Mouse (Mus musculus) forebrain, embryonic 14.5 days (tissue): Measurements from ENCODE around the gene Gjb4. TPM values are rescaled to one million over a fixed set of nuclear protein-coding genes. Genes with fewer than 3 reads are reported as not detected.

Source experiments
- ATAC-seq: fragments of 200-750 bp; cut with Nextera tagmentation; 2 replicates; pipeline ENCODE4 v1.8.0; 2017; ENCODE audit warnings: mild to moderate bottlenecking, moderate library complexity
- DNase-seq: peaks from one replicate; pipeline ENCODE4 v3.0.0-alpha.2; 2015; ENCODE audit warnings: low spot score
- H3K27ac ChIP-seq: fragments of 300-500 bp; sonication (generic); 2 replicates; pipeline ENCODE4 v1.5.1; 2014; ENCODE audit warnings: low read depth, mild to moderate bottlenecking, control low read depth, low read length, moderate library complexity
- H3K27me3 ChIP-seq: fragments of 300-500 bp; sonication (generic); replicated peaks from 2 replicates; pipeline ENCODE4 v1.6.1; 2014; ENCODE audit warnings: low read length, control low read depth, mixed read lengths; ENCODE audit not compliant: control insufficient read depth, insufficient read depth
- H3K36me3 ChIP-seq: fragments of 300-500 bp; sonication (generic); 2 replicates; pipeline ENCODE4 v1.6.1; 2014; ENCODE audit warnings: low read length, control low read depth; ENCODE audit not compliant: control insufficient read depth, insufficient read depth
- H3K4me1 ChIP-seq: fragments of 300-500 bp; sonication (generic); 2 replicates; pipeline ENCODE4 v1.6.1; 2014; ENCODE audit warnings: antibody characterized with exemption, low read length, control low read depth; ENCODE audit not compliant: control insufficient read depth, insufficient read depth
- H3K4me2 ChIP-seq: fragments of 300-500 bp; sonication (generic); 2 replicates; pipeline ENCODE4 v1.6.1; 2014; ENCODE audit warnings: mild to moderate bottlenecking, control low read depth, low read length
- H3K4me3 ChIP-seq: fragments of 300-500 bp; sonication (generic); 2 replicates; pipeline ENCODE4 v1.5.1; 2014; ENCODE audit warnings: low read depth, low read length, control low read depth
- H3K9ac ChIP-seq: fragments of 300-500 bp; sonication (generic); 2 replicates; pipeline ENCODE4 v1.6.1; 2014; ENCODE audit warnings: mild to moderate bottlenecking, low read length, control low read depth, moderate library complexity
- H3K9me3 ChIP-seq: fragments of 300-500 bp; sonication (generic); replicated peaks from 2 replicates; pipeline ENCODE4 v1.6.1; 2016; ENCODE audit warnings: low read length, control low read depth, mixed read lengths; ENCODE audit not compliant: control insufficient read depth
- WGBS: fragments of 180-500 bp; shearing (Covaris S2); extraction: QIAGEN DNeasy Blood & Tissue Kit; methylation state at CpG from one replicate; pipeline ENCODE4 v1.1.7; 2014; 5-methylcytosine and 5-hydroxymethylcytosine counted together
- polyA plus RNA-seq: library from polyadenylated mRNA; unstranded; fragments of >200 nt; fragmentation: Nextera tagmentation; extraction: Ambion mirVana; gene quantifications from 2 replicates; pipeline ENCODE4 v1.2.1, GENCODE M21; 2014

Gjb4 gene
- polyA plus RNA-seq, 1 experiment from 2014 or later = not detected

DNA sequence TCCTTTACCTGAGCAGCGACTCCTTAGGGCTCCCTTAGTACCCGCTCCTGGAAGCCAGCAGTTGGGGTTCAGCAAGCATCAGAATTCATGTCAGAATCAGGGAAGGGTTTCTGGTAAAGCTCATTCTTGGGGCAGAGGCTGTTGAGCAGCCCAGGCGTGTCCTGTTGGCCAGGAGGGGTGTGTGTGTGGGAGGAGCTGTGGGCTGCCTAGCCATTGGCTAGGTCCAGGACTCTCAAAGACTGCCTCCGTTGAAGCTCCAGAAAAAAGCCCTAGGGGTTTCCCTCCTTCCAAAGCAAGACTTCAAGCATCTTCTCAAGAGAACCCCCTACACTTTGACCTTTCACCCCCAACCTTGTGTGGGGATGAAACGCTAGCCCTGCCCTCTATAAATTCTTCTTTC lies 4.1 kb upstream of the Gjb4 start, which contains the start of gene Gjb5:
TSS of gene Gjb5 (minus strand) at position 164 of the 400 bp plus-strand sequence.
- H3K4me2 ChIP-seq = no peak within 1 kb of the TSS
- H3K27ac ChIP-seq = no peak within 1 kb of the TSS
- no peaks in the 10 kb centered on the region for H3K4me1 ChIP-seq
- ATAC-seq (no peak), DNase-seq (no peak)
- WGBS = 31% methylated on average over 5 of the region's 5 CpGs
- H3K9me3 ChIP-seq = no peaks in the 10 kb centered on the region
- H3K4me3 ChIP-seq = no peak within 1 kb of the TSS
- no peak within 1 kb of the TSS for H3K9ac ChIP-seq
- no peaks in the 10 kb centered on the region for H3K36me3 ChIP-seq
- no peaks in the 10 kb centered on the region for H3K27me3 ChIP-seq

DNA sequence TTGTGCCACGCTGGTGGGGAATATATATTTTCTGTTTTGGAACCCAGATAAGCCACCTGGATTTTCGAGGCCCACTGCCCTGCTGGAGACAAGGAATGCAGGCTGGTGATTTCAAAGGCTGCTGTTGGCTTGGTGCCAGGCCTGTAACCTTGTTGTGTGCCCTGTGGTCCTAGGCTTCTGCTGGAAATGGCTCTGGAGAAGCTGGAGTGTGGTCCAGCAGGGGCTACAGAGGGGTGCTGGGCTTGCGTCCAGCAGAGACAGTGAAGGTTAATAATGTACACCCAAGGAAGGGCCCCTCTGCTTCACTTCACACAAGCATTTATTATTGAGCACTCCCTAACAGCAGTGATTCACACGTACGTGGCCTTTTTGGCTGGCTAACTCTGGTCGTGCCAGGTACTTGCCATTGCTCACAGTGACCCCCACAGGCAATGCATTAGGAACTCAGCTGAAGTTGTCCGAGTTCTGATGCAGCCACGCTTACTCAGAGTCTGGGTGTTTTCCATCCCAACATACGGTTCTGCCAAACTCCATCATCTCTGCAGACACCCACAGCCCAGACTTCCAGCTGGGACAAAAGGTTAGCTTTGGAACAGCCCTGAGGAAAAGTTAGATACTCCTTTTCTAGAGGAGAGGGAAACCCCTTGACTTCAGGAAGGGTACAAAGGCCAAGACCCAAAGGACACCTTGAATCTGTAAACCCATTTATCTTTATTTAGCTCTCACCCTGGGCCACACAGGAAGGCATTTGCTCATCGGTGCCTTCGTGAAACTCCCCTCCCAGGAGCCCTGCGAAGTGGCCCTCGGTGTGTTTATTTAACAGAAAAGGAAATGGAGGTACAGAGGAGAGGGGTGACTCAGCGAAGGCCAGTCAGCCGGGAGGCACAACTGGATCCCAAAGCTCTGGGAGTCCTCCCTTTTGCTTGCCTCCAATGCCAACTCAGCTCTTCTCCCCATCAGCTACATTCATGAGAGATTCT lies 915 bp upstream of the Gjb4 start:
- no peaks in the 10 kb centered on the region for H3K36me3 ChIP-seq
- H3K27me3 ChIP-seq = no peaks in the 10 kb centered on the region
- 75% methylated on average over 15 of the region's 15 CpGs for WGBS
- ATAC-seq = no peak
- H3K27ac ChIP-seq = no peak overlapping the region
- H3K9ac ChIP-seq = no peak overlapping the region
- no peak overlapping the region for H3K4me3 ChIP-seq
- no peak for DNase-seq
- H3K4me2 ChIP-seq = no peak overlapping the region
- H3K9me3 ChIP-seq = no peaks in the 10 kb centered on the region
- H3K4me1 ChIP-seq = no peaks in the 10 kb centered on the region

DNA sequence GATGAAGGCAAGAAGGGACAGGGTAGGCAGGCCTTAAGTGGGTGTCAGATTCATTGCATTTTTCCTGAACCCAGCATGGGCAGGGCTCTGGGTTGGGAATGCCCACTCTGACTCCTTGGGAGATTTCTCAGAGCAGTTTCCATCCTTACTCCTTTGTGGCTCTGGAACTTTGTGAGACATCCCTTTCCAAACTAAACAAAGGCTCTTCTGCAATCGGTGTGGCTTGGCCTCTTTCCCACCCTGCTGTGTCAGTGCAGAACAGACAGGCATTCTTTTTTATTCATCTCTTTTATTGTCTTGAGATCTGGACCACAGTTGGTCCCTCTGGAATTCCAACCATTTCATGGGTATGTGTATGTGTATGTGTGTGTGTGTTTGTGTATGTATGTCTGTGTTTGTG lies 1.3 kb downstream of the Gjb4 start:
- Histone ChIP-seq H3K4me3 (no peak overlapping the region), H3K9ac (no peak overlapping the region), H3K4me1 (no peaks in the 10 kb centered on the region), H3K9me3 (no peaks in the 10 kb centered on the region), H3K27ac (no peak overlapping the region), H3K27me3 (no peaks in the 10 kb centered on the region), H3K4me2 (no peak overlapping the region), H3K36me3 (no peaks in the 10 kb centered on the region)
- DNase-seq (no peak), ATAC-seq (no peak)
- 21% methylated on average over 1 of the region's 1 CpGs for WGBS

DNA sequence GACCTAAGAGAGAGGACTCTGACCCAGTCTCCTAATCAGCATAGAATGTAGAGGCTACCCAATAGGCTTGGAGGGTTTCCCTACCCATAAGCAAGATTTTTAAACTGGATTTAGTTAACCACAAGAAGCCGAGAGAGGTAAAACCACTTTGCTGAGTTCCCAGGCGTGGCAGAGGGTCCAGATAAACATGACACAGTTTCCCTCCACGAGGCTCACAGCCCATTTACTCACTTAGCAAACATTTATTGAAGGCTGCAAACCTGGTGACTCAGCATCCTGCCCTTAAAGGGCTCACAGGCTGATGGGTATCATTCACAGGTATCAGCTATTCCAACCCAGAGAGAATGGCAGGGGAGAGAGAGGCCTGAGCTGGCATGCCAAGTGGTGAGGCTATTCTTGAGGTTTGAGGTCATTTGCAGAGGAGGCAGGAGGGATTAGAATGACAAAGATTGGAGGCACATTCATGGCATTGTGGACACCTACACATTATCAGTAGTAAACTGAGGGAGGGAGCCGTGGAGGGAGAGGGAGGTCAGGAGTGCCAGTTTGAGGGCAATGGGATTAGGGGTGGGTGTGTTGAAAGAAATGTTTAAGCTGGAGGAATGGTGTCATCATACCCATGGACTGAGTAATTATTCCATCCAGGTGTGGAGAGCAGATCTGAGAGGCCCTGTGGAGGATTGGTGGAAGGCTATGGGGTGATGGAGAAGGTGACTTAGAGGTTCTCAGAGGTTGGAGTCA lies 4.2 kb downstream of the Gjb4 start:
- Histone ChIP-seq H3K36me3 (no peaks in the 10 kb centered on the region), H3K27me3 (no peaks in the 10 kb centered on the region), H3K27ac (no peak overlapping the region), H3K9me3 (no peaks in the 10 kb centered on the region), H3K4me3 (no peak overlapping the region), H3K9ac (no peak overlapping the region), H3K4me2 (no peak overlapping the region), H3K4me1 (no peaks in the 10 kb centered on the region)
- WGBS = 61% methylated on average over 4 of the region's 4 CpGs
- ATAC-seq (no peak), DNase-seq (no peak)

DNA sequence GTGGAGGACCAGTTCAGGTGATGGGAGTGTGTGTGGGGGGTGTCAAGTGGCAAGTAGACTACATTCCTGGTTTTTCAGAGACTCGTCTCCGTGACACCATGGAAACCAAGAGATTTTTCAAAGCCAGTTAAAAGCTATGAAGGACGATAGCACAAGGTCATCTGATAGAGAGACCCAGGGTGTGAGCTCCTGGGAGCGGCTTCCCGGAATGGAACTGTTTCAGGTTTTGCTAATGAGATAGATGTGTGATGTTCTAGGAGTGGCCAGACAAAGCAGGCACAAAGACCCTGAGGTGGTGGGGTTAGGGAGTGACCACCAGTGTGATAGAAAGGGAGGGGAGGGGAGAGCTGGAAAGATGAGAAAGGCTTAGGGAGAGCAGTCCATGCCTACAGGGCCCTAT lies 8.9 kb downstream of the Gjb4 start:
- Histone ChIP-seq H3K4me2 (no peak overlapping the region), H3K4me1 (no peaks in the 10 kb centered on the region), H3K27ac (no peak overlapping the region), H3K36me3 (no peaks in the 10 kb centered on the region), H3K27me3 (no peaks in the 10 kb centered on the region), H3K4me3 (no peak overlapping the region), H3K9ac (no peak overlapping the region), H3K9me3 (no peaks in the 10 kb centered on the region)
- WGBS = 91% methylated on average over 5 of the region's 5 CpGs
- ATAC-seq (no peak), DNase-seq (no peak)

DNA sequence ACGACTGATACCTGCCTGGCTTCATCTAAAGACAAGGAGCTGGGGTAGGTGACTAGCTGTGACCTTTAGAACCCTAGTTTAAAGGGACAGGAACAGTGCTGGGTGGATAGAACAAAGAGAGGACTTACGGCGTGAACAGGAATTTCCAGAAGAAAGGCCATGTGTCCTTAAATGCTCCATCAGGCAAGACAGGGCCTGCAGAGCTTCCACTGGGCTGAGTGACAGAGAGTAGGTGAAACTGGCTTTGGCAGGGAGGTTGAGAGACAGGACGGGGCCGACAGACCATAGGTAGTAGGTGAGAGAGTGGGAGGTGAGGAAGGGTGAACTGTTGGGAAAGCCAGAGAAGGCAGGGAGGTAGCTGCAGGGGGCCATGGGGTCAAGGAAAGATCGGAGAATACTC lies 12.5 kb downstream of the Gjb4 start:
- H3K36me3 ChIP-seq = no peaks in the 10 kb centered on the region
- DNase-seq (no peak), ATAC-seq (no peak)
- no peak overlapping the region for H3K4me2 ChIP-seq
- H3K4me1 ChIP-seq = no peaks in the 10 kb centered on the region
- 69% methylated on average over 6 of the region's 6 CpGs for WGBS
- H3K27me3 ChIP-seq = no peaks in the 10 kb centered on the region
- no peak overlapping the region for H3K27ac ChIP-seq
- H3K4me3 ChIP-seq = no peak overlapping the region
- H3K9ac ChIP-seq = no peak overlapping the region
- H3K9me3 ChIP-seq = no peaks in the 10 kb centered on the region

DNA sequence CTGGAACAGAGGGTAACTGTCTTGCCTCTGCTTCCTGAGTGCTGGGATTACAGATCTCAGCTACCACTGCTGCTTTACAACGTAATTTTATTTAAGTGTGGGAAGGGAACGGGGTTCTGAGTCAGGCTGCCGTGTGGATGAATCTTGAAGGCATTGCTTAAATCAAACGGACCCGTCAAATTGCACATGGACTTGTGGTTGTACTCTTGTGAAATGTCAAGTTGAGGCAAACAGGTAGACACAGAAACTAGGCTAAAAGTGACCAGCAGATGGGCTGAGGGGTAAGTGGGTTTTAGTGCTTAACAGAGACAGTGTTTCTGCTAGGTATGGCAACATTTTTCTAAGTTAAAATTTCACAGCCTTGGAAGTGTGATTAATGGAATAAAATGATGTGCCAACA lies 16.2 kb downstream of the Gjb4 start:
- Histone ChIP-seq H3K4me1 (no peaks in the 10 kb centered on the region), H3K36me3 (no peaks in the 10 kb centered on the region), H3K4me3 (no peak overlapping the region), H3K27ac (no peak overlapping the region), H3K9me3 (no peaks in the 10 kb centered on the region), H3K4me2 (no peak overlapping the region), H3K9ac (no peak overlapping the region), H3K27me3 (no peaks in the 10 kb centered on the region)
- no peak for ATAC-seq
- WGBS = 90% methylated on average over 5 of the region's 5 CpGs
- no peak for DNase-seq

DNA sequence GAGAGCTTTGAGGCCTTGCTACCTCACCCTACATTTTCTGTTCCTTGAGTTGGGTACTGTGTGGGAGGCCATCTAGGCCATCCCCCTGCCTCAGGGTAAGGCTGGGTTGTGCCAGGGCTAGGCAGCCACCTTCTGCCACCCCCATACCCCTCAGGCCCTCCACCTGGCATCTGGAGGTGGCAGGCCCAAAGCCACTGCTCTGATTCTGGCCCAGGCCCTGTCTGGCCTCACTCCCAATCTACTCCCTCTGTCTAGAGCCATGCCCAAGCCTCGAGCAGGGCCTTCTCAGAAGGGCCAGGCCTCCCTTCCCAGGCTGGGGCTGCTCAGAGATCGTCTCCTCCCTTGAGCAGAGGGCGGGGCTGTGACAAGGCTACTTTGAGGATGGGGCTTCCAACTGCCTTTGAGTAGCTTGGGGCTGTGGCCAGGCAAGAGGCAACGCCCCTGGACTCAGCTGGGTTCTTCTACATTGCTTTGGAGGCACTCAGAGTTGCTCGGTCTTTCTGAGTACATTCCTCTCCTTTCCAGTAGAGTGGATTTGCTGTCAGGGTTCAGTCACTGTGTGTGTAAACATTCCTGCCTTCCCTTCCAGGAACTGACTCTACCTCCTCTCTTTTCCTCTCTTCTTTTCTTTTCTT lies 18.9 kb downstream of the Gjb4 start:
- 50% methylated on average over 5 of the region's 5 CpGs for WGBS
- no peak overlapping the region for H3K9ac ChIP-seq
- no peak for ATAC-seq

More for the DNA sequence above, 18.9 kb downstream of the Gjb4 start:
- Histone ChIP-seq H3K9me3 (no peaks in the 10 kb centered on the region), H3K27ac (no peak overlapping the region), H3K4me1 (peaks cover 3% of the 10 kb centered on the region; the same call in 1 of the 2 replicates), H3K36me3 (no peaks in the 10 kb centered on the region), H3K4me2 (no peak overlapping the region), H3K4me3 (no peak overlapping the region), H3K27me3 (peaks cover 22% of the 10 kb centered on the region)
- DNase-seq = no peak
